Mouse (Mus musculus) ovary, postnatal 10 days (tissue): Measurements from ENCODE around the gene 9030612E09Rik.

Experiments
- DNase-seq: peaks from one replicate; pipeline ENCODE4 v3.0.0; 2022; ENCODE audit warnings: low spot score

The 9030612E09Rik gene

DNA sequence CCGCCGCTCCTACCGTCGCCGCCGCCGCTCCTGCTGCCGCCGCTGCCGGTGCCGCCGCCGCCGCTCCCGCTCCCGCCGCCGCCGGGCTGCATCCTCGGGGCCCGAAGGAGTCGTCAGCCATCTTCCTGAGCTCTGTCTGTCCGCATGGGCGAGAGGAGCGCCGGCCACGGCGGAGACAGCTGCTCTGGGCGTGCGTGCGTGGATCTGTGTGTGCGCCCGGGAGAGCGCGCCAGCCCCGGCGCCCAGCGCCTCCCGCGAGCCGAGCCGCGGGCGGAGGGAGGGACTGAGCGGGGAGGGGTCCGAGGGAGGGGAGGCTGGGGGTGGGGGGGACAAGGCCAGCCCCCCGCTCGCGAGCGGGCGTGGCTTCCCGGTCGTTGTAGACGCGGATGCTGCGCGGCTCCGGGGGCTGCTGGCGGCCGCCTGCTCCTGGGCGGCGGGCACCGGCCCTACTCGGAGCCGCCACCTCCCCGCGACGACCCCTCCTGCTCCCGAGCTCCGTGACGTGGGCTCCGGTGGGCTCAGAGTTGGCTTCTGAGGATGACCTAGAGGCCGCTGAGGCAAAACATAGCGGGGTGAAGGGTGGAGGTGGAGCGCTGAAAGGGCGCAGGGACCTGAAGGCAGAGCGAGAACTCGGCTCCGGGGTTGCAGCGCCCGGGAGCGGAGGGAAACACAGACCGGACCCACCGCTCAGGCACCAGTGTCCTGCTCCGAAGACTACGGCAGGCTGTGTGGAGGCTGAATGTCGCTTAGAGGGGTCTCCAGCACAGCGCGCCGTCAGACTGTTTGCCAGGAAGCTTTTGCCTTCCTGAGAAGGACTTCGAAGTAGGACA is at the start of gene 9030612E09Rik, which contains the start of gene Sobp:
TSS of gene 9030612E09Rik (plus strand) at position 379 of the 830 bp plus-strand sequence.
TSS of gene Sobp (minus strand) at position 205 of the 830 bp plus-strand sequence.
- no peak for DNase-seq

DNA sequence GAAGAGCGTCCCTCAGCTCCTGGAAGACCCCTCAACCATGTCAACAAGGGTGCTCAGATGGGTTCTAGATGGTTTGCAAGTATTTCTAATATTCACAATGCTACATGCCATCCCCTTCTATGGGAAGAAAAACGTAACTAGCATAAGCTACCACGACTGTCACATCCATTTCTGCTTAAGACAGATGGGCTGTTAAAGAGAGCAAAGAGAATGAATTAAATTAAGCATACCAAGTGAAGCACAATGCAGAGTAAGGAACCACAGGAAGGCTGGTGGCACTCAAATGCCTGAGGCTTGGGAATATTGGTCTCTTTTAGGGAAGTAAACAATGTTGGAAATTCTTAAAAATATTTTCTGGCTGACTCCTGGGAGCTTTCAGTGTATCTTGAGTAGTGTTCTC is 45.8 kb upstream of the 9030612E09Rik start:
- no peak for DNase-seq

DNA sequence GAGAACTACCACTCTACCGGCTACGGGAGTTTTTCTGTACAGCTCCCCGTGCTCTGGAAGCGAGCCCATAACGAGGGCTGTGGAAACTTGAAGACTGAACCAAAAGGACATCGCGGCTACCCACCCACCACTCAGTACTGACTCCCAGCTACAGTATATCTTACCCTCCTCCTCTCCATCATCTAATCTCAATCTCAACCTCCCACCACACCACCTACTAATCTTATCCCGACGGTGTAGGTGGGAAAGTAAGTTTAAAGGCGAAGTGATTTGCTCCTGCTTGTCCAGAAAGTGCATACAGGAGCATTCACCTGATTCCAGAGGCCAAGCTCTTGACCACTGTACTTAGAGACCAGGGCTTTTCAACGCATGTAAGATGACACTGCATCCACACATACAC is 40.5 kb upstream of the 9030612E09Rik start:
- no peak for DNase-seq

DNA sequence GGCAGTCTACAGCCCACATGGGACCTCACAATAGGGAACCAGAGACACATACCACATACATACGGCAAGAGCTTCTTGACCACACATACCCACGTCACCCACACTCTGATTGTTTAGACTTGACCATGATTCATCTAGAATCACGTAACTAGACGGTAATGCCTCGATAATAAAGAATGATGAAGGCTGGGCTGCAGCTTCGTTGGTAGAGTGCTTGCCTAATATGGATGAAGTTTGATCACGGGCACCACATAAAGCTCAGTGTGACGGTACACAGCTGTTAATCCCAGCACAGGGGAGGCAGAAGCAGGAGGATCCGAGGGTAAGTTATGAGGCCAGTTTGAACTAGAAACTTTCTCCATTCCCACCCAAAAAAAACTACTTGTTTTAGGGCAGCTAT is 31.3 kb upstream of the 9030612E09Rik start:
- DNase-seq: no peak

DNA sequence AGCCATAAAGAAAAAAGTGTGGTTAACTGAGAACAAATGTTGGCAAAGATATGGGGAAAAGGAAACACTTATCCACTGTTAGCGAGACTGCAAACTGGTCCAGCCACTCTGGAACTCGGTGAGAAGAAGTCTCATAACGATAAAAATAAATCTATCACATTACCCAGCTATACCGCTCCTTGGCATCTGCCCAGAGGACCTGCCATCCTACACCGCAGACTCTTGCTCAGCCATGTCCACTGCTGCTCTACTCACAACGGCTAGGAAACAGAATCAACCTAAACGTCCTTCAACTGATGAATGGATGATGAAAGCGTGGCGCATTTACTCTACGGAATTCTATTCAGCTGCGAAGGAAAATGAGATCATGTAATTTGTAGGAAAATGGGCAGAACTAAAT is 26.0 kb upstream of the 9030612E09Rik start:
- DNase-seq: no peak

DNA sequence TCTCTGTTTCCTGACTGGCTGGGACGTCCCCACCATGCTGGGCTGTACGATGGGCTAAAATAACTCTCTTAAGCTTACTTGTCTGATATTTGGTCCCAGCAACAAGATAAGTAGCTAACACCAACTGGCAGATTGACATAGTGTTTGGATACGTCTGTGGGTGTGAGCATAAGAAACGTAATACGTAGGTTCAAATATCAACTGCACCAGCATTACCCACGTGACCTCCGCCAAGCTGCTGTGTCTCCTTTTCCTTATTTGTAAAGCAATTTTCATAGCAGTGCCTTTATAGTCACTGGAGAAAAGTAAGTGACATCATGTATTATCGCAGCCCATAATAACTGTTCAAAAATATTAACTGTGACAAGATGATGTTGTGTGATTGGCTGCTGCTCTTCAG is 21.9 kb upstream of the 9030612E09Rik start:
- DNase-seq: no peak

DNA sequence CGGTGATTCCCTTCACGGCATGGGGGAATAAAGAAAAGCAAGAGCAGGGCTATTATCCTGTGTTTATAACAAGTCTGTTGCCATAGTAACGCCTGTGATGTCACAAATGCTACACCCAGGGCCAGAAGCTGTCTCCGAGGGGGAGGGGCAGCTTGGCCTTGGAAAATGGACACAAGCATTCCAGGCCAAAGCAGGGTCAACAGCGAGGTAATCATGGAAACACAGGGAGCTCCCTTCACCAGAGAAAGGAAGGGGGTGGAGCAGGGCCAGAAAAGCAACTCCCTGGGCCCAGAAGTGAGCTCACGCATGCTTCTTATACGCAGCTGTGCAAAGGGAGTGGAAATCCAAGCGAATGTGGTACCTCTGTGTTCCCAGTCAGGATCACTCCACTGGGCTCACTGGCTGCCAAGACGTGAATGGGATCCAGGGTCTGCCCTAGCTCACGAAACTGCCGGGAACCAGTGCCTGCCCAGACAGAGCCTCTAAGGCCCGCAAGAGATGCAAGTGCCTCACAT is 19.4 kb upstream of the 9030612E09Rik start:
- peak; percentile 35 for DNase-seq

DNA sequence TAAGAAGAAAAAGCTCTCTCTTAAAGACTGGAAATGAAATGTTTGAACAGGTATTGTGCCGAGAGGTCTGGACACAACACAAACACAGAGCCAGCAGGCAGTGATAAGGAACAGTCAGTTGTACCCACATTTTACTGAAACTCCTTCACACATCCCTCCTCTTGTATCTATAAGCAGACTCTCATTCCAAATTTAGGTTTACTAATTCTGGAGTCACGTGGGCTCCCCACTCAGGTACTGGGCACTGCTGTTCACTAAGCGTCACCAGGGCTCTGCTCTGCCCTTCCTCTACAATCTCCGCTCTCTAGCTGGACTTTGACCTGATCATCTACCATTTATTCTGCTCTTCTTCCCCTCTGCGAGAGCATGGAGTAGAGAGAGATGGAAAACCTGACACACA is 15.6 kb upstream of the 9030612E09Rik start:
- no peak for DNase-seq

DNA sequence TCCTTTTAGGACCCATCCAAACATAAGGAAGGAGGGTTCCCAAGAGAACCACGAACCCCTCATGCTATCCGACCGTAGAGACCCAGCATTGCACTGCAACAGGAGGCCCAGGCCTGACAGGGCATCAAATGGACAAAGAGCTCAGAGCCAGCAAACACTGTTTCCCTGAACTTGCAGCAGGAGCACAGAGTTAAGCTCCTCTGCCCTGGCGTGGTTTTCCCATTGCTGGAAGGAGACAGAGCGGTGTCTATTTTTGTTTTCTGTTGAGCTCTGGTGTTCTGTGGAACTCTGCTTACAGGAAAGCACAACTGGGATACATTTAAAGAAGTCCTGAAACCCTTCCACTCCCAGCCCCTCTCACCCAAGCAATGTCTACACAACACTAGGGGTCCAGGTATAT is 15.2 kb upstream of the 9030612E09Rik start:
- DNase-seq: no peak

DNA sequence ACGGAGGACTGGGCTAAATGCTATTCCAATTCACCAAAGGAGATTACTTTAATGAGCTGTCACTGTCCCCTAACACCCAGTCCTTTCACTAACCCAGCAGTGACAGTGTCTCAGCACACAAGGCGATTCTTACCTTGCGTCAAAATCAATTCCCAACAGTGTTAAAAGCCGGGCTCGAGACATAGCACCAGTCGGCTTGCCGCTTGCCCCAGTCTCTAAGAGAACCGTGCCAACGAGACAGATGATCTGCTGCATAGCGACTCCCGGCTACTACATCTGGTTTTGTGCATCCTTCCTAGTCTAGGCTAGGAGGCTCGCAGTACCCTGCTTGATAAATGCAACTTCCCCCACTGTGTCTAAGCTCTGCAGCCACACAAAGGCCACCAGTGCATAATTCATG is 12.2 kb upstream of the 9030612E09Rik start:
- no peak for DNase-seq

DNA sequence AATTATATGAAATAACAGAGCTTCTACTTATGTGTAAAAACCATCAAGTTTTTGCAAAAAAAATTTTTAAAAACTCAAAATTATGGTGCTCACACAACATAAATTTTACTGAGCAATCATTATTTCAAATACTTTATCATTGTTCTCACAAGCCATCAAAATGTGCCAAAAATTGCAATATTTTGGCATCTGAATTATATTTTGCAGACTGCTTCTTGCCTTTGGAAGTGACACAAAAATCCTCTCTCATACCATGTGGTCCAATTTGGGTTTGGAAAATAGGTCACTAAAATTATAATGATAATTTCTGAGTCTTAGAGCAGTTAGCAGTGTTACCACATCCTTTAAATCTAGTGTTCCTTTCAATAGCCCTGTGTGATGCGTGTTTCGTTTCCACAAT is 10.1 kb upstream of the 9030612E09Rik start:
- no peak for DNase-seq

DNA sequence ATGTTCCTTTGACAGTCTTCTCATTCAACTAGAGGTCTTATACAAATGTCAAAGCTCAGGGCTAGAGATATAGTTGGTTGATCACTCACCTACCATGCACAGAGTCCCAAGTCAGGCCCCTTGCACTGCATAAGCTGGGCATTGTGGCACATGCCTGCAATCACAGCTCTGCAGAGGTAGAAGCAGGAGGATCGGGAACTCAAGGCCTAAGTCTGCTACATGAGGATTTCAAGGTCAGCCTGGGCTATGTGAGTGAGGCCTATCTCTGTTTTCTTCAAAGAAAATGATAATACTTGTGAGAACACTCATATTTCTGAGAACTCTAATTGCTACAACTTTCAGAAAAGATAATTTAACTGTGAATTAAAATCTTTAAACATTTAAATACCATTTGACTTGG is 8.4 kb upstream of the 9030612E09Rik start:
- no peak for DNase-seq

DNA sequence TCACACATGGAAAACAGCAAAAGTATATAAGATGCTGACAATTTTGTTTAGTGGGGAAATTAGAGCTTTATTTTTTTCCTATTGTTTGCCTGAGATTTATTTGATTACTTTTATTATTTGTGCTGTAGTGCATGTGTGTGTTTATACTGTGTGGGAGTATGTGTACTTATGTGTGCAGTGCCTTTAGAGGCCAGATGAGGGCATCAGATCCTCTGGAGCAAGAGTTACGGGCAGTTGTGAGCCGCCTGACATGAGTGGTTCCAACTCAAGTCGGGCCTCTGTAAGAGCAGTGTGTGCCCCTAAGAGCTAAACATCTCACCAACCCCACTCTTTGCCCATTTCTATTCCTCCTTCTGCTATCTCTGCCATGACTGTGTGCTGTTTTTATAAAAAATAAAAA is 7.7 kb upstream of the 9030612E09Rik start:
- DNase-seq: no peak

DNA sequence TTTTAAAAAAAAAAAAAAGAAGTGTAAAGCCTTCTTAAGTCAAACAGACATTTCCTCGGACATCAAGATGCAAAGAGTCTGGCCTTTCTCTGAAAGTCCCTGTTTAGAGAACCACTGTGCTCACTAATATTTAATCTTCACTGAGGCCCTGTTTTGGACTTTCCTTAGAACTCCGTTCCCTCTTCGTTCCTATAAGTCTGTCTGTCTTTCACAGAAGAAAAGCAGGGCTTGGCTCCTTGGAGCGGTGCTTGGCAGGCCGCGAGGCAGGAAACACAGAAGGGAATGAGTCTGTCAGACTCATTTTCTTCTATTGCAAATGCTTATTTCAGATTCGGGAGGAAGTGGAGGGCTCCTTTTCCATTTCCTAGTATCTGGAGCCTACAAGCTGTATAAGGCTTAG is 5.7 kb upstream of the 9030612E09Rik start:
- DNase-seq: no peak

DNA sequence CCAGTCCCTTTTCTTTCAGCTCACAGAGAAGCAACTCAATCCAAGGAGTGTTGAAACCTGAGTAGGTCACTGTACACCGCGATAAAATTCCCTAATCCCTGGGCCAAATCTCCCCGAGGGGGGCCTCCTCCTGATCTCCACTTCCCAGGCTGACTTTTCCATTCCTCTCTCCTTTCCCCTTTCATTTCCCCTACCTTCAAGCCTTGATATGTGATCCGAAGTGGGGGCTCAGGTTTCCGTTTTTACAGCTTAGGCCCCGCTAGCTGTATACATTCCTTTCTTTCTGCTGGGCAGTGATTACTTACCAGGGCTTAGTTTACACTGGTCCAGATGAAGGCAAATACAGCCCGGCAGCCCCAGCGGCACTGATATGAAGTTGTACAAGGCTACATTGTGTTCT is 3.4 kb upstream of the 9030612E09Rik start:
- DNase-seq: no peak

DNA sequence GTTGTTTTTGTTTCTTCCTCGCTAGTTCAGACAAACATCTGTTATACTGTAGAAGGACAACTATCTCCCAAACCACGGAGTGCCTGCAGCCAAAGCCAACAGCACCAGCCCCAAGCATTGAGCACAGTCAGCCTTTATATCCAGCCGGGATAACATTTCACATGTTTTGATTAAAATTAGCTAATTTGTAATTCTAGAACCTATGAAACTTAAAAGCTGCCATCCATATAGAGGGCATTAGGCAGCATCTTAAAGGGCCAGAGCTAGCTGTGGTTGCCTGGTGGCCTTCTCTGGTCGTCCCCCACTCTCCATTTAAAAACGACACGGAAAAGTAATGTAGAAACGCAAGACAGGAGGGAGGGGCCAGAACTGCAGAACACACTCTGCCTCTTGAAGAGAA is 2.4 kb upstream of the 9030612E09Rik start:
- DNase-seq: no peak

DNA sequence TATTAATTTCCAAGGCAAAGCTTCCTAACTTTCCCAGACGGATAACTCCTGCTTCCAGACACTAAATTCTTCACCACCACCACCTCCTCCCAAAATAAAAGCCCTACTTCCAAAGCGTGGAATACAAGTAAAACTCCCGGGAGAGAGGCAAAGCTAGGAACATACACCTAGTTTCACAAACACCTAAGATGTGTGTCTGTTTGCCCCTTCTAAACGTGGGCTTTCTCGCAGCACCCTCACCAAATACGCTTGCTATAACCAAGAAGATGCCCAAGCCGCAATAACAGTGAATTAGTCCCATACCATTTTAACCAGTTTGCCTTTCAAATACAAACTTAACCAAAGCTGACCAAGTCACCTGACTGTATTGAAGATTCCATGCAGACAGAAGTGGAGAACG is 1.9 kb upstream of the 9030612E09Rik start:
- DNase-seq: no peak

DNA sequence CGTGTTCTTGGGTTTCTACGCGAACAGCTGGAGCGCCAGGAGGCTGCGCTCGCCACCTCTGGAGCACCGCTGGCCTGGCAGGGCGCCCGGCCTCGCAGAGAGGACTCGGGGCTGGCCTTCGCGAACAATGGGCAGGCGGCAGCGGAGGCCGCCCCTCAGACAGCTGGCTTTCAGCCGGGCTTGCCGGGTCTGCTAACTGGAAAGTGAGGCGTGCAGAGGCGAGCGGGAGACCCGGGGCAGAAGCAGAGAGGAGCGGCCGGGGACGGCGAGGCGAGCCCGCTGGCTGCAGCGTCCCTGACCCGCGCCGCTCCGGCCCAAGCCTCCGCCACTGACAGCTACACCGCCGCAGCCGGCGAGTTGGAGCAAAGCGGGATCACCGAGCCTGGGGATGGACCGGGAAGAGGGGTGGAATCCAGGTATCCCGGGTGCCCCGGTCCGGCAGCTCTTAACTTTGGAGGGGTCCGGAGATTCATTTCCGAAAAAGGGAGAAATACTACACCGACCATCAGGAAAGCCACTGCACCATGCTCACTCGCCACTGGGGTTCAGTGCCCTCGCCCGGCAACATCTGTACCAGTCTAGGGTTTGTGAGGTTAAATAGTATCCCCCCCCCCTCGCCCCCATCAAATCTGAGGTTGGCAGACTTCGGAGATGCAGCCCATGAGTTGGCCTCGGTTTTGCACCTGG is 1.2 kb upstream of the 9030612E09Rik start:
- DNase-seq: peak; percentile 46

DNA sequence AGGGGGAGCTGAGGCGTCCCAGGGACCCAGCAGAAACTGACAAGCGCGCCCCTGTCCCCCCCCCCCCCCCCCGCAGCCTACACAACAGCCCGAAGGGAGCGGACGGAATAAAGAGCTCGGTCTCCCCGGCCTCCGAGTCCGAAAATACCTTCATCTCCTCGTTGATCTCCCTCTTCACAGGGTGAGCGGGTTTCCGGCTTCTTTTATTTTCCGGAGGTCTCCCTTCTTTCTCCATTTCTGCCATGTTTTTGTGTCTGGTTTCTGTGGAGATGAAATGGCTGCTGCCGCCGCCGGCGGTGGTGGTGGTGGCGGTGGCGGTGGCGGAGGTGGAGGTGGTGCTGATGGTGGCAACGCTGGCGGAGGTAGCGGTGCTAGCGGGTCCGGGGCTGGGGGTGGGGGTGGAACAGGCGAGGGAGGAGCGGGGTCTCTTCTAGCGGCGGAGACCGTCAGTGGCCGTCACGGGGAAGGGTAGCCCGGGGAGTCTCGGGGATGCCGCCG is 627 bp upstream of the 9030612E09Rik start:
- DNase-seq: no peak

DNA sequence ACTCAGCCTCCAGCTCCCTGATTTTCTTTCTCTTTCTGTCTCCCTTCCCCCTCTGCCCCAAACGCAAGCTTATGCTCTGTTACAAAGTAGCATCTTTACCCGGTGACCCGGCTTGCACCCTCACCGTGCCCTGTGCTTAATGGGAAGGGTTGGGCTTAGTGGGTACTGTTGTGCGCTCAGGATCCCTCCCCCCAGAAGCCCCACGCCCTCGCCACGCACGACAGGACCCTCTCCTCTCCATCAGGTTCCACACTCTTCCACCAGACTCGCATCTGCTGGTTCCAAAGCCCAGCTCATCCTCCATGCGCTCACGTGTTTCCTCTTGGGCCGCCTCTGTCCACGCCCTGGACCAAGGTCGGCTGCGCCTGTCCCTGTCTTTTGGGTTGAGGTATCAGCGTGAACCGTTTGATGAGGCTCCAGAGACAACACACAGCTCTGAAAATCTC is 675 bp downstream of the 9030612E09Rik start:
- no peak for DNase-seq

DNA sequence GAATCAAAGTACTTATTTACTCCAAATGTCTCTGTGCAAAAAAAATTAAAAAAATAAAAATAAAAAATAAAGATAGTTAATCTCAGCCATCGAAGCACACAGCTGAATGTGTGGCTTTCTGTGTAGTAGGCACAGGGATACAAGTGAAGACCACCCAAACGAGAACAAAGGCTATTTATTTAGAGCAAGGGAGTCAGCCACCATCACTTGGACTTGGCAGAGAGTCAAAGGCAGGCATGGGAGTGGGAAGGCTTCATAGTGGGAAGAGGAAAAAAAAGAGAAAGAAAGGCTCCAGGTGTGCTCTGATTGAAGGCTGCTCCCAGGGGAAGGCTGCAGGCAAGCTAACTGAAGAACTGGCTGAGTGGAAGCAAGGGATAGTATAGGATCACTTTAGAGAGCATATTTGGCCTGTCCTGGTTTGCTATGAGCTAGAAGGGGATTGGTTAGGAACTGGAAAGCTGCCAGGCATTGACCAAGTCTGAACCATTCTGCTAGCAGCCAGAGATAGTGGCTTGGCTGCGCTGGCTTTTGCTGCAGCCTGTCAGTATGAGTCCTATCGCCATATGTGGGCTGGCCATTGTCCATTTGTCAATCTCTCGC is 5.9 kb downstream of the 9030612E09Rik start:
- no peak for DNase-seq

DNA sequence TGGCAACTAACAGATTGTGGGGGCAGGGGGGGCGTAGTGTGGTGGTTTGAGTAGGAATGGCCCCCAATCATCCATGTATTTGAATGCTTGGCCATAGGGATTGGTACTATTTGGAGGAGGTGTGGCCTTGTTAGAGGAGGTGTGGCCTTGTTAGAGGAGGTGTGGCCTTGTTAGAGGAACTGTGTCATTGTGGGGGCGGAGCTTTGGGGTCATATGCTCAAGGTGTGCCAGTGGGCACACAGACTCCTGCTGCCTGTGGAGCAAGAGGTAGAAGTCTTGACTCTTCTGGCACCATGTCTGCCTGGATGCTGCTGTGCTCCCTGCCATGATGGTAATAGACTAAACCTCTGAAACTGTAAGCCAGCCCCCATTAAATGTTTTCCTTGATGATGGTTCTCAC is 25.7 kb downstream of the 9030612E09Rik start:
- no peak for DNase-seq

DNA sequence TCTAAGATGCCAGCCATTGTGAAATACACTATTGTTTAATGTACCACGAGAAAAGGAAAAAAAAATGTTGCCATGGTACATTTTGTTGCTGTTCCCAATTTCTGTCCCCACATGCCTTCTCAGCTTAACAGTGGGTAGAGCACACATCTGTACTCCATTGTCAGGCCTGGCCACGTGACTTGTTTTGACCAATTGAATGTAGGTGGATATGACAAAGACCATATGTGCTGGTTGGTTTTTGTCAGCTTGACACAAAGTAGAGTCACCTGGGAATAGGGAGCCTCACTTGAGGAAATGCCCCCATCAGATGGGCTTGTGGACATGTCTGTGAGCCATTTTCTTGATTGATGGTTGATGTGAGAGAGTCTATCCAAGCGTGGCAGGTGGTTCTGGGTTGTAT is 29.4 kb downstream of the 9030612E09Rik start:
- no peak for DNase-seq
